Mouse (Mus musculus) adrenal gland, postnatal 25 days (tissue): ENCODE data around the gene Tiam1. TPM values are rescaled to one million over a fixed set of nuclear protein-coding genes. Genes with fewer than 3 reads are reported as not detected.
A peak's percentile ranks its signal among the peaks of the same experiment; 100 is the strongest.

Source experiments
- DNase-seq: peaks from one replicate; pipeline ENCODE4 v3.0.0; 2021; ENCODE audit warnings: mixed read lengths
- total RNA-seq: library from RNA; stranded (reverse); gene quantifications from 2 replicates; pipeline ENCODE4 v1.2.3, GENCODE M21; 2021

Tiam1 gene
- total RNA-seq, 1 experiment from 2014 or later, result 80.4 TPM

- no peak for DNase-seq
Measured at GRCm38 (mm10) chr16:90047841-90048240, 95.7 kb downstream of the Tiam1 start.

GRCm38 (mm10) chr16:90046494-90047158 lies 96.9 kb downstream of the Tiam1 start:
- no peak for DNase-seq

- DNase-seq, result no peak
Measured at GRCm38 (mm10) chr16:90045611-90046010, 98.0 kb downstream of the Tiam1 start.

DNA sequence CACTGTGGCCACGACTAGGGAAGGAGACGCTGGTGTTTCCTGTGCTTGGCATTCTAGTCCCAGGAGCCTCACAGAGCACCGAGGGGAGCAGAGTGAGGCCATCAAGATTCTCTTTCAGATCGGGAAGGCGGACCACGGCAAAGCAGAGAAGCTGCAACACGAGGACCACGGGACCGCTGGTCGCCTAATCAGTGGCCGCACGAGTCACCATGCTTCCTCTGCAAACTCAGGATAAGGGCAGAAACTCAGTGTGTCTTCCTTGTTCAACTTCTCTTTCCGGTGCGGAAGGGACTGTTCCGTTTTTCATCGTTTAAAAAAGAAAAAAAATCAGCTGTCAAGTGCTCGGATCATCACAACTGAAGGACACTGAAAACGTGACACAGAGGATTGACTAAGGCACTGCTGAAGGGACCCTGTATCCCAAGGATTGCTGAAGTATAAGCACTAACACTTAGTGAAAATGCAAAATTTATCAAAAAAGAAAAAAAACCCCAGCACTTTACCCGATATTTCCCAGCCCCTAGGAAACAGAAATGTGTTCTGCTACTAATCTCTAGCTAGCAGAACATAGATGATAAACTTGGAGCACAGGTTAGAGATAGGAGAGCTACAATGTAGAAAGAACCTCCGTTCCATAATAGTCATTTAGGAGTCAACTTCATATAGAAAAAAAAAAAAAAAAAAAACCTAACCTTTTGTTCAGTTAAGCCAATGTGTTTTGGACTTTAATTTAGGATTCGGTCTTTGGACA lies 99.4 kb downstream of the Tiam1 start:
- DNase-seq, result no peak

DNA sequence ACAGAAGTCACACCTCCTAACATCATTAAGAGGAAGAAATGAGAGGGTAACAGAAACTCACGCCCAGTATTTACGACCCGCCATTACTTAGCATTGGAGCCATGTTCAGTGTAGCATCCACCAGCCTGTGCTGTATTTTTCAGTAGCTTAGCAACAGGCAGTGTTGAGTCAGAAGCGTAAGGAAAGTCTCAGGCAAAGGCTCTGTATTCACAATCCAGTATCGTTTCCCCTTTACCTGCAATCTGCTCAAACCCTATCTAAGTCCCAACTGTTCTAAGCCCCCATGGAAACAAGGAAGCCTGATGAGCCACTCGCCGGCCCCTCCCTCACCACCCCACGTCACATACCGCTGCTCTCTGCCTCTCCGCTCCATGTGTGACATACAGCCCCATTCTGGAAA lies 100.7 kb downstream of the Tiam1 start:
- no peak for DNase-seq

- no peak for DNase-seq
Measured at GRCm38 (mm10) chr16:90042386-90042785, 101.2 kb downstream of the Tiam1 start.

DNA sequence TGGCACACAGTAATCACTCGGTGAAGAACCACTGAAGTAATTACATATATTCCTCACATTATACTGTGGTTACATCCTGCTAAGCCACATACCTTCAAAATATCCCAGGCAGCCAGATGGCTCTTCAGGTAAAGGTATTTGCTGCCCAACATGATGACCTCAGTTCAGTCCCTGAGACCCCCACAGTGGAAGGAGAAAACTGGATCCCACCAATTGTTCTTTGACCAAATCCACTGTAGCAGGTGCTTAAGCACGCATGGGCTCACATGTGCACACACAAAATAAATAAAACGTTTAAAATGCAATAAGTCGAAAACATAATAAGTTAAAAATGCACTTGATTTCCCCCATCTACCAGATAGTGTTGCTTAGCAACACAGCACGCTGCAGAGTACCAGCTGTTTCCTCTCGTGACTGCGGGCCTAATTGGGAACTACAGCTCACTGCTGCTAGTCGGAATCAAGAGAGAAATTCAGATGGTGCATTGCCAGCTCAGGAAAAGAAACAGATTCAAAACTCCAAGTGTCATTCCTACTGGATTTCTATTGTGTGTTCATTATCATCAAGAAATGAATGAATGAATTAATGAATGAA lies 102.7 kb downstream of the Tiam1 start:
- DNase-seq, result no peak

GRCm38 (mm10) chr16:90035595-90036110 lies 107.9 kb downstream of the Tiam1 start:
- DNase-seq, result no peak

DNA sequence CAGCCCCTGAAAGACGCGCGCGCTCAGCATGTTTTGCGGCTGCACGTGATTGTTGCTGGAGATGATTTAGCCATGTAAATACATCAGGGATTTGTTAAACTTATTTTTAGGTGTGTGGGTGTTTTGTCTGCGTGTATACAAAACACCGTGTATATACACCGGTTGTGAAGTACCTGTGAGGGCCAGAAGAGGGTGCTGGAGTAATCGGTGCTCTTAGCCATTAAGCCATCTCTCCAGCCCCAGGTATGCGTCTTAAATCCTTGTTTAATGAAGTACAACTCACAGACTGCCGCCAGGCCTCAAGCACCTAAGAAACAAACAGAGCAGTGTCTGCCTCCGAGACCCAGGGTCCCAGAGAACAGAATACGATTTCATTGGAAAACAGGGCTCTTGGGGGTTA lies 113.2 kb downstream of the Tiam1 start:
- no peak for DNase-seq

DNA sequence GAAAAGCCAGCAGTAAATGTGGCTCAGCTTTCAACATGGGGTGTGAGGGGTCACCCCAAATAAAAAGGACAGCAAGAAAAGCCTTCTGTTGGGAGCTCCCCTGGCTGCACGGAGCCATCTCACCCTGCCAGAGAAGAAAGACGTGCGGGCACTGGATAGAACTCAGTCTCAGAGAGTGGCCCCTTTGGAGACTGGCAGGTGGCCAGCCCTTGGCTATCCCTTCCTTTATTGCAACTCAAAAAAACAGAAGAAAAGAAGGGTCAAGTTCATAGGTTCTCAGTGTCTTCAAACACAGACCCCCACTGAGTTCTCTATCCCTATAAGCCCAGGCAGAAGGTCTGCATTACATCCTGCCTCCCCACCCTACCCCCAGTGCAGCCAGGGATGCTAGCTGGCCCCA lies 115.7 kb downstream of the Tiam1 start:
- peak; percentile 16 for DNase-seq

- DNase-seq, result no peak
Measured at GRCm38 (mm10) chr16:90025526-90026172, 117.9 kb downstream of the Tiam1 start.

- DNase-seq, result no peak
Measured at GRCm38 (mm10) chr16:90023665-90024010, 119.9 kb downstream of the Tiam1 start.

GRCm38 (mm10) chr16:90022932-90023664 lies 120.5 kb downstream of the Tiam1 start:
- no peak for DNase-seq

DNA sequence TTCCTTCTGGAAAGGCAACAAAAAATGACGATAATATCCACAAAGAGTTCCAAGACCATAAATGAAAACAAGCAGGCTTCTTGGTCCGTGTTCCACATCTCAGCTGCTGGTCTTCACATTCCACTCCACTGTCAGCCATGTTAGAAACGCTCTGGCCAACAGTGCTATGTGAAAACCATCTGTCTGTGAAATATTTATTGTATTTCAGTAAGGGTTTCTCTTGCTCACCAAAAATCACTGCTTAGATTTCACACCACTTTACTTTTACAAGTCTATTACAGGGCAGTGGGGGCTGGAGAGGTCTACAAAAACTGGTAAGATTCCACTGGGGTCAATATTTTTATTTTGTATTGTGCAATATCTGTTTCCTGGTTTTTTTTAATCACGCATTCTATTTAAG lies 127.5 kb downstream of the Tiam1 start:
- DNase-seq, result no peak

DNA sequence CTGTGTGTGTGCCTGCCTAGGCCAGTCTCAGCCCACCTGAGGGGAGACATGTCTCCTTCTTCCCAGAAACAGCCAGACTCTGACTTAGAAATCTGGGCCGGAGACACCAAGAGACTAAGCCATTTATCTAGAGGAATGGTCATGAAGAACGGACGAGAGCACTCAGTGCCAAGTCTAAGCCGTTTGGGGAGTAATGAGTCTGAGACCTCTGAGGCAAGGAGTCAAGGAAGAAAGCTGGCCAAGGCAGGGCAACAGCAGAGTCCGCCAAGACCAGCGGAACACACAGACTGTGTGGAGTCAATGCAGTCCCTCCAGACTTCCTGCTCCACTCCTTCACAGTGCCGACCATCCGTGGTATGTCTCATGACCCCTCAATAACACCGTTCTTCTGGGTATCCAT lies 129.0 kb downstream of the Tiam1 start:
- no peak for DNase-seq

- no peak for DNase-seq
Measured at GRCm38 (mm10) chr16:90011521-90012181, 131.9 kb downstream of the Tiam1 start.

- DNase-seq, result no peak
Measured at GRCm38 (mm10) chr16:90008504-90008903, 135.1 kb downstream of the Tiam1 start.

- no peak for DNase-seq
Measured at GRCm38 (mm10) chr16:90007391-90007977, 136.1 kb downstream of the Tiam1 start.

- no peak for DNase-seq
Measured at GRCm38 (mm10) chr16:90003556-90003955, 140.0 kb downstream of the Tiam1 start.

DNA sequence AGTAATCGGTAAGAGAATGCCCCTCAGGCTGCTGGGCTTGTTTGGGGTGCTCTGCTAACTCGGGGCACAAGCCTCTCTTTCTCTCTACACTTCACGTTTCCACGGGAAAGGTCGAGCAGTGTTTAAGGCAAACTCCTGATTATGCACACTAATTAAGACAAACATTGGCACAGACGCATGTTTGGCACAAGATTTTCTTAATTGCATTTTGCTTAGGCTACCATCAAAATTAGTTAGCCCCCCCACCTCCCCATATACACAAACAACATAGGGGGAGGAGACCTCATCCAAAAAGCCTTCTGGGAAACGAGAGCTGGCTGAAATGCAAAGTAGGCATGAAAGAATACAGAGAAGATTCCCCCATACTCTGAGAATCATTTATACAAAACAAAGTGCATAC lies 148.4 kb downstream of the Tiam1 start:
- DNase-seq, result no peak
